In genomic region chr7:126338906-126339305, GRCm38 (mm10) we compare ENCODE assay signal across 30 mouse cellular contexts. TPM values are rescaled to one million over a fixed set of nuclear protein-coding genes. Genes with fewer than 3 reads are reported as not detected.
DNase-seq lines count a peak whose midpoint lies in the region; ATAC-seq and TF ChIP-seq lines count a peak whose summit lies in the region.
"Had no signal": no experiment of that assay in that cellular context is flagged by ENCODE, and none has a peak within 500 bp of the region (broad histone marks: within the 10 kb centered on the region; RNA-seq: fewer than 3 reads in every experiment).

No protein-coding gene starts in this region.

- H3K27me3 ChIP-seq in forebrain, embryonic 11.5 days (ENCODE audit: control insufficient read depth, insufficient read depth, low read length): no peaks in the 10 kb centered on the region
- no peaks in the 10 kb centered on the region for H3K27me3 ChIP-seq in forebrain, embryonic 10.5 days (ENCODE audit: poor library complexity, severe bottlenecking)
- H3K27me3 ChIP-seq in heart, postnatal 0 days (ENCODE audit: control insufficient read depth, insufficient read depth, low read length): no peaks in the 10 kb centered on the region
- no peaks in the 10 kb centered on the region for H3K27me3 ChIP-seq in E14TG2a.4 (ENCODE audit: insufficient read depth, low read length)
- H3K27me3 ChIP-seq: CH12.LX; forebrain, embryonic 13.5 days; intestine, embryonic 15.5 days; limb, embryonic 13.5 days; lung, embryonic 15.5 days; megakaryocyte, embryonic 14.5 days; midbrain, embryonic 12.5 days; neural tube, embryonic 12.5 days had no signal

- no peak overlapping the region for H3K9ac ChIP-seq in forebrain, embryonic 11.5 days (ENCODE audit: low read length)
- H3K9ac ChIP-seq in heart, postnatal 0 days (replicated peaks; ENCODE audit: low read depth, low read length): no peak overlapping the region
- H3K9ac ChIP-seq: forebrain, embryonic 13.5 days; intestine, embryonic 15.5 days; limb, embryonic 13.5 days; lung, embryonic 15.5 days; midbrain, embryonic 12.5 days; neural tube, embryonic 12.5 days had no signal

- 85% methylated on average over 8 of the region's 8 CpGs for WGBS in forebrain, embryonic 11.5 days
- 91% methylated on average over 8 of the region's 8 CpGs for WGBS in forebrain, embryonic 10.5 days
- WGBS in heart, postnatal 0 days: 80% methylated on average over 8 of the region's 8 CpGs

- H3K27ac ChIP-seq in forebrain, embryonic 11.5 days (ENCODE audit: low read depth, low read length): no peak overlapping the region
- no peak overlapping the region for H3K27ac ChIP-seq in forebrain, embryonic 10.5 days
- peak overlapping the region; percentile 57; the same call in 1 of the 2 replicates for H3K27ac ChIP-seq in heart, postnatal 0 days (ENCODE audit: low read depth)
- H3K27ac ChIP-seq: forebrain, embryonic 13.5 days; hindbrain, postnatal 0 days; intestine, embryonic 15.5 days; layer of hippocampus, adult 2 months; left cerebral cortex, adult 2 months; limb, embryonic 13.5 days; lung, embryonic 15.5 days; midbrain, embryonic 12.5 days; neural tube, embryonic 12.5 days had no signal

- H3K4me3 ChIP-seq in forebrain, embryonic 11.5 days (ENCODE audit: low read depth, low read length): no peak overlapping the region
- no peak overlapping the region for H3K4me3 ChIP-seq in forebrain, embryonic 10.5 days
- H3K4me3 ChIP-seq in heart, postnatal 0 days (ENCODE audit: low read depth, low read length): no peak overlapping the region
- H3K4me3 ChIP-seq in E14TG2a.4 (replicated peaks; ENCODE audit: low read length): peak overlapping the region; percentile 20; the same call in 1 of the 2 replicates
- H3K4me3 ChIP-seq: erythroblast, embryonic 14.5 days; forebrain, embryonic 13.5 days; intestine, embryonic 15.5 days; layer of hippocampus, adult 2 months; left cerebral cortex, adult 2 months; limb, embryonic 13.5 days; lung, embryonic 15.5 days; megakaryocyte, embryonic 14.5 days; midbrain, embryonic 12.5 days; myocyte; neural tube, embryonic 12.5 days had no signal

- TF ChIP-seq CTCF in heart, postnatal 0 days (IDR thresholded peaks at IDR 0.05; ENCODE audit: low read depth): no peak
- TF ChIP-seq CTCF in E14TG2a.4 (conservative IDR thresholded peaks at IDR 0.05; ENCODE audit: low read length): no peak

- ATAC-seq in forebrain, embryonic 11.5 days (replicated peaks; ENCODE audit: low FRiP score): no peak
- ATAC-seq in heart, postnatal 0 days (ENCODE audit: insufficient read depth, low read depth): no peak
- ATAC-seq: forebrain, embryonic 13.5 days; hindbrain, postnatal 0 days; intestine, embryonic 15.5 days had no signal

- H3K36me3 ChIP-seq in forebrain, embryonic 11.5 days (ENCODE audit: control insufficient read depth, insufficient read depth, low read length): no peaks in the 10 kb centered on the region
- H3K36me3 ChIP-seq in forebrain, embryonic 10.5 days (replicated peaks): no peaks in the 10 kb centered on the region
- no peaks in the 10 kb centered on the region for H3K36me3 ChIP-seq in heart, postnatal 0 days (replicated peaks; ENCODE audit: control insufficient read depth, insufficient read depth, low read length)
- H3K36me3 ChIP-seq in E14TG2a.4 (ENCODE audit: insufficient read depth, low read length): no peaks in the 10 kb centered on the region
- H3K36me3 ChIP-seq: intestine, embryonic 15.5 days; limb, embryonic 13.5 days; lung, embryonic 15.5 days; midbrain, embryonic 12.5 days; neural tube, embryonic 12.5 days had no signal

- intact Hi-C loops in heart, postnatal 36 days (cut with DNase I): no loop called here

- H3K9me3 ChIP-seq in forebrain, embryonic 11.5 days (ENCODE audit: control insufficient read depth, low read length): no peaks in the 10 kb centered on the region
- no peaks in the 10 kb centered on the region for H3K9me3 ChIP-seq in forebrain, embryonic 10.5 days
- no peaks in the 10 kb centered on the region for H3K9me3 ChIP-seq in heart, postnatal 0 days (replicated peaks; ENCODE audit: control insufficient read depth, low read length)
- no peaks in the 10 kb centered on the region for H3K9me3 ChIP-seq in E14TG2a.4 (ENCODE audit: low read length)
- H3K9me3 ChIP-seq: forebrain, embryonic 13.5 days; intestine, embryonic 15.5 days; limb, embryonic 13.5 days; lung, embryonic 15.5 days; megakaryocyte, embryonic 14.5 days; midbrain, embryonic 12.5 days; neural tube, embryonic 12.5 days had no signal

- TF ChIP-seq EP300 in heart, postnatal 0 days (IDR thresholded peaks at IDR 0.05; ENCODE audit: low read depth): no peak

- H3K4me2 ChIP-seq in forebrain, embryonic 11.5 days (ENCODE audit: low read depth, low read length, severe bottlenecking): no peak overlapping the region
- no peak overlapping the region for H3K4me2 ChIP-seq in heart, postnatal 0 days (ENCODE audit: low read depth, low read length)
- H3K4me2 ChIP-seq: forebrain, embryonic 13.5 days; intestine, embryonic 15.5 days; limb, embryonic 13.5 days; liver, embryonic 11.5 days; lung, embryonic 15.5 days; midbrain, embryonic 12.5 days; neural tube, embryonic 12.5 days had no signal

- no peaks in the 10 kb centered on the region for H3K4me1 ChIP-seq in forebrain, embryonic 11.5 days (replicated peaks; ENCODE audit: control insufficient read depth, insufficient read depth, low read length)
- no peaks in the 10 kb centered on the region for H3K4me1 ChIP-seq in forebrain, embryonic 10.5 days
- peaks cover 3% of the 10 kb centered on the region; the same call in 1 of the 2 replicates for H3K4me1 ChIP-seq in heart, postnatal 0 days (ENCODE audit: control insufficient read depth, insufficient read depth)
- peaks cover 54% of the 10 kb centered on the region for H3K4me1 ChIP-seq in E14TG2a.4 (replicated peaks; ENCODE audit: low read depth, low read length)
- H3K4me1 ChIP-seq: forebrain, embryonic 13.5 days; lung, embryonic 15.5 days; midbrain, embryonic 12.5 days; neural tube, embryonic 12.5 days had no signal

- DNase-seq in forebrain, embryonic 11.5 days (ENCODE audit: low spot score): peak; percentile 33
- DNase-seq in forebrain, embryonic 10.5 days (ENCODE audit: extremely low spot score, low spot score): no peak
- DNase-seq in heart, postnatal 0 days (ENCODE audit: low spot score): no peak
- no peak for DNase-seq in heart, postnatal 36 days
- DNase-seq in ZHBTc4 (ENCODE audit: low read depth, low spot score): peak; percentile 82
- DNase-seq in lung, postnatal 4 days: no peak
- DNase-seq: adrenal gland, adult 8-10 months; cerebellum, adult 2 months; cerebellum, postnatal 14 days; gastrocnemius, postnatal 14 days; heart, adult 18-20 months; kidney, adult 2 months; kidney, postnatal 36 days; right cerebral cortex, adult 18-20 months had no signal

RNA-seq across cellular contexts. Expression of gene Lat, which starts 30.5 kb away (rescaled TPM):
- 2.2 and 2.5 TPM in 2 replicates for polyA plus RNA-seq in forebrain, embryonic 11.5 days (2014; fragmentation: Nextera tagmentation; extraction: Ambion mirVana)
- polyA plus RNA-seq in forebrain, embryonic 10.5 days (2016; fragmentation: Nextera tagmentation; extraction: Ambion mirVana): 2.0 and 2.4 TPM in 2 replicates
- 0.73 and 6.7 TPM in 2 replicates for total RNA-seq in heart, postnatal 0 days (2014; rRNA removed; ENCODE audit: low replicate concordance)
- polyA plus RNA-seq in heart, postnatal 0 days (2015; fragmentation: Nextera tagmentation; extraction: Ambion mirVana): 0.75 and 1.1 TPM in 2 replicates
- total RNA-seq in heart, postnatal 36 days (2021): under 1 TPM in 1 of 2 experiments, not detected in 1; 0.33 TPM
- total RNA-seq: midbrain, postnatal 0 days had no signal

RNA-seq across cellular contexts. Expression of gene Spns1, which starts 38.3 kb away (rescaled TPM):
- 52.4 and 53.9 TPM in 2 replicates for polyA plus RNA-seq in forebrain, embryonic 11.5 days (2014; fragmentation: Nextera tagmentation; extraction: Ambion mirVana)
- 64.7 and 68.6 TPM in 2 replicates for polyA plus RNA-seq in forebrain, embryonic 10.5 days (2016; fragmentation: Nextera tagmentation; extraction: Ambion mirVana)
- 47.0 and 87.1 TPM in 2 replicates for total RNA-seq in heart, postnatal 0 days (2014; rRNA removed; ENCODE audit: low replicate concordance)
- polyA plus RNA-seq in heart, postnatal 0 days (2015; fragmentation: Nextera tagmentation; extraction: Ambion mirVana): 34.6 and 36.0 TPM in 2 replicates
- total RNA-seq in heart, postnatal 36 days (2021): 10 to 100 TPM; 31.5 to 33.1 TPM

RNA-seq across cellular contexts. Expression of gene Nfatc2ip, which starts 57.6 kb away (rescaled TPM):
- 3.6 and 4.5 TPM in 2 replicates for polyA plus RNA-seq in forebrain, embryonic 11.5 days (2014; fragmentation: Nextera tagmentation; extraction: Ambion mirVana)
- polyA plus RNA-seq in forebrain, embryonic 10.5 days (2016; fragmentation: Nextera tagmentation; extraction: Ambion mirVana): 2.6 and 2.8 TPM in 2 replicates
- 3.5 and 6.5 TPM in 2 replicates for total RNA-seq in heart, postnatal 0 days (2014; rRNA removed; ENCODE audit: low replicate concordance)
- 1.2 TPM in 2 replicates for polyA plus RNA-seq in heart, postnatal 0 days (2015; fragmentation: Nextera tagmentation; extraction: Ambion mirVana)
- 1 to 10 TPM; 3.9 to 4.6 TPM for total RNA-seq in heart, postnatal 36 days (2021)

Comparison
In these comparisons a context has a peak if more than half of its experiments do, and no peak if none do; other contexts are left out.
1. DNase-seq: peak in forebrain, embryonic 11.5 days (single experiment) and ZHBTc4 (single experiment); none in forebrain, embryonic 10.5 days (single experiment), heart, postnatal 0 days (single experiment), heart, postnatal 36 days (0 of 2) and lung, postnatal 4 days (0 of 2).